Mouse (Mus musculus) stomach, embryonic 15.5 days (tissue): ENCODE measurements around the gene Oas3. TPM values are rescaled to one million over a fixed set of nuclear protein-coding genes. Genes with fewer than 3 reads are reported as not detected.
"Not testable (repeated sequence)": the region's sequence is repeated elsewhere in the genome, so short reads cannot be mapped to it uniquely, and the experiment has no call there.

Experiments
- ATAC-seq: fragments of 200-750 bp; cut with Nextera tagmentation; 2 replicates; pipeline ENCODE4 v1.8.0; 2017; ENCODE audit warnings: low read depth, moderate number of reproducible peaks, moderate TSS enrichment; ENCODE audit not compliant: insufficient read depth, low FRiP score
- H3K27ac ChIP-seq: fragments of 300-500 bp; sonication (generic); 2 replicates; pipeline ENCODE4 v1.5.1; 2015; ENCODE audit warnings: mild to moderate bottlenecking, inconsistent platforms
- H3K27me3 ChIP-seq: fragments of 300-500 bp; sonication (generic); replicated peaks from 2 replicates; pipeline ENCODE4 v1.6.1; 2015; ENCODE audit warnings: inconsistent platforms
- H3K36me3 ChIP-seq: fragments of 300-500 bp; sonication (generic); 2 replicates; pipeline ENCODE4 v1.6.1; 2015; ENCODE audit warnings: inconsistent platforms
- H3K4me1 ChIP-seq: fragments of 300-500 bp; sonication (generic); 2 replicates; pipeline ENCODE4 v1.6.1; 2015; ENCODE audit warnings: inconsistent platforms
- H3K4me2 ChIP-seq: fragments of 300-500 bp; sonication (generic); 2 replicates; pipeline ENCODE4 v1.6.1; 2015; ENCODE audit warnings: mild to moderate bottlenecking, inconsistent platforms
- H3K4me3 ChIP-seq: fragments of 300-500 bp; sonication (generic); replicated peaks from 2 replicates; pipeline ENCODE4 v1.5.1; 2015; ENCODE audit warnings: inconsistent platforms
- H3K9ac ChIP-seq: fragments of 300-500 bp; sonication (generic); 2 replicates; pipeline ENCODE4 v1.6.1; 2015; ENCODE audit warnings: inconsistent platforms
- H3K9me3 ChIP-seq: fragments of 300-500 bp; sonication (generic); 2 replicates; pipeline ENCODE4 v1.6.1; 2016; ENCODE audit warnings: inconsistent platforms
- WGBS: fragments of 180-500 bp; shearing (Covaris S2); methylation state at CpG from one replicate; pipeline ENCODE4 v1.1.7; 2015; 5-methylcytosine and 5-hydroxymethylcytosine counted together
- polyA plus RNA-seq: library from polyadenylated mRNA; unstranded; fragments of >200 nt; fragmentation: Nextera tagmentation; extraction: Ambion mirVana; gene quantifications from 2 replicates; pipeline ENCODE4 v1.2.1, GENCODE M21; 2015

Oas3 gene
- 0.32 and 0.40 TPM in 2 replicates for polyA plus RNA-seq

- Histone ChIP-seq H3K9ac (no peak within 1 kb of the TSS), H3K4me3 (no peak within 1 kb of the TSS), H3K27me3 (no peaks in the 10 kb centered on the region), H3K36me3 (no peaks in the 10 kb centered on the region), H3K4me2 (no peak within 1 kb of the TSS), H3K4me1 (no peaks in the 10 kb centered on the region), H3K27ac (no peak within 1 kb of the TSS), H3K9me3 (no peaks in the 10 kb centered on the region)
- ATAC-seq: no peak
- WGBS: 64% methylated on average over 9 of the region's 9 CpGs
Observed at GRCm38 (mm10) chr5:120777478-120777877, at the start of gene Oas3. Gene Oas3 (minus strand): TSS chr5:120777661.

DNA sequence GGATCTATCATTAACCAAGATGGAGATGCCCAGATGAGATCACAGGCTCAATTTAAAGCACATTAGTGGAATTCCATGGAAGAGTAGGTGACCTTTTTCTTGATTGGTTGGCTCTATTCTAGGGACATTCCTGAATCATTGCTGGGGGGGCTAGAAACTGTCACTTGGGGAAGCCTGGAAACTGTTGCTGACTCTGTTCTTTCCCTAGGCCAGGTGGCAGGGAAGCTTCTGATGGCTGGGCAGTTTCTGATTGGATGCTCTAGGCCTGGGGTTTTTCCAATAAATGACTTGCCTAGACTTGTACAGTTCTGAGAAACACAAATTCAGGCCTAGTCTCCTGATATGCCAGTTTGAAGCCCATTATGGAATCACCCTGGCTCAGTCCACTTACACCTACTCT is 41.5 kb upstream of the Oas3 start:
- Histone ChIP-seq H3K4me3 (no peak overlapping the region), H3K27ac (no peak overlapping the region), H3K9me3 (no peaks in the 10 kb centered on the region), H3K36me3 (no peaks in the 10 kb centered on the region), H3K9ac (no peak overlapping the region), H3K27me3 (no peaks in the 10 kb centered on the region), H3K4me2 (no peak overlapping the region), H3K4me1 (no peaks in the 10 kb centered on the region)
- no peak for ATAC-seq

DNA sequence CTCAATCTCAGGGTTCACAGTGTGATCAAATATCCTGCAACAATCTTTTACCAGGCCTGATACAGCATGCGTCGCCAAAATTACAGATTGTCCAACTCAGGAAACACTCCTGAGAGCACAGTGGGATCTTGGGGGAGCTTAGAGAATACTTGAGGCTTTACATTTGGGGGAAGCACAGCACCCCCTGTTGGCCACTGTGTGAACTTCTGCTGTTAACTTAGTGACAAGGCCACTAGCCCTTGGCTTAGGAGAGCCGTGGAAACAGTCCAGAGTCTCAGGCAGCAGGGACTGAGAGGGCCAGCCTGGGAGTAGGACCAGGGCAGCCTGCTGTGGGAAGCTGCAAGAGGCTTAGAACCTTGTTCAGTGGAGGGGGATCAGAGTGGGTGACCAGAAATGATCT is 38.5 kb upstream of the Oas3 start:
- Histone ChIP-seq H3K36me3 (no peaks in the 10 kb centered on the region), H3K27ac (no peak overlapping the region), H3K9ac (no peak overlapping the region), H3K4me3 (no peak overlapping the region), H3K4me2 (no peak overlapping the region), H3K4me1 (no peaks in the 10 kb centered on the region; the same call in 1 of the 2 replicates), H3K27me3 (no peaks in the 10 kb centered on the region), H3K9me3 (no peaks in the 10 kb centered on the region)
- WGBS: 58% methylated on average over 3 of the region's 3 CpGs
- no peak for ATAC-seq

DNA sequence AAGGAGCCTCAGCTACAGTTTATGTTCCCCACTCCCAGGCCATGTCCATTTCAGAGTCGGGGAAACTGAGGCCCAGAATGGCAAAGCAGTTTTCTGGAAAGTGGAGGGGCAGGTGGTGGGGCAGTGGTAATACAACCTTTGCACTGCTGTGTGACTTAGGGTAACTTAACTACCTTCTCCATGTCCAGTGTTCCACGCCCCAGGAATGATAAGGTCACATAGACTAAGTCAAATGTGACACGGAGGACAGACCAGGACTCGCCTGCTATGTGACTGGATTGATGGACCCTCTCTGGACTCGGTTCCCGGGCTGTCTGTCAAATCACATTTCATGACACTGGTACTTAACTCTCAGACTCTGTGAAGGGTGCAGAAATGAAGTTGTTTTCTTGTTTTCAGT is 35.6 kb upstream of the Oas3 start:
- H3K9me3 ChIP-seq: no peaks in the 10 kb centered on the region
- H3K9ac ChIP-seq: no peak overlapping the region
- 70% methylated on average over 6 of the region's 6 CpGs for WGBS
- H3K27ac ChIP-seq: no peak overlapping the region
- ATAC-seq: no peak
- no peaks in the 10 kb centered on the region for H3K27me3 ChIP-seq
- H3K36me3 ChIP-seq: no peaks in the 10 kb centered on the region
- H3K4me1 ChIP-seq: no peaks in the 10 kb centered on the region; the same call in 1 of the 2 replicates
- H3K4me3 ChIP-seq: peak overlapping the region; percentile 44
- peak overlapping the region; percentile 67 for H3K4me2 ChIP-seq

- H3K4me1 ChIP-seq: no peaks in the 10 kb centered on the region; the same call in 1 of the 2 replicates
- peak; percentile 86 for ATAC-seq
- no peaks in the 10 kb centered on the region for H3K27me3 ChIP-seq
- H3K27ac ChIP-seq: peak within 1 kb of the TSS; percentile 83
- H3K36me3 ChIP-seq: no peaks in the 10 kb centered on the region
- H3K9ac ChIP-seq: peak within 1 kb of the TSS; percentile 34; the same call in 1 of the 2 replicates
- peak within 1 kb of the TSS; percentile 44 for H3K4me3 ChIP-seq
- WGBS: 3% methylated on average over 18 of the region's 18 CpGs
- peak within 1 kb of the TSS; percentile 67 for H3K4me2 ChIP-seq
- H3K9me3 ChIP-seq: no peaks in the 10 kb centered on the region
Observed at GRCm38 (mm10) chr5:120811951-120812819, 34.7 kb upstream of the Oas3 start, which contains the start of gene Oas1c. Gene Oas1c (minus strand): TSS chr5:120812514.

GRCm38 (mm10) chr5:120809171-120809570 is 31.7 kb upstream of the Oas3 start:
- no peaks in the 10 kb centered on the region for H3K27me3 ChIP-seq
- H3K9ac ChIP-seq: no peak overlapping the region

DNA sequence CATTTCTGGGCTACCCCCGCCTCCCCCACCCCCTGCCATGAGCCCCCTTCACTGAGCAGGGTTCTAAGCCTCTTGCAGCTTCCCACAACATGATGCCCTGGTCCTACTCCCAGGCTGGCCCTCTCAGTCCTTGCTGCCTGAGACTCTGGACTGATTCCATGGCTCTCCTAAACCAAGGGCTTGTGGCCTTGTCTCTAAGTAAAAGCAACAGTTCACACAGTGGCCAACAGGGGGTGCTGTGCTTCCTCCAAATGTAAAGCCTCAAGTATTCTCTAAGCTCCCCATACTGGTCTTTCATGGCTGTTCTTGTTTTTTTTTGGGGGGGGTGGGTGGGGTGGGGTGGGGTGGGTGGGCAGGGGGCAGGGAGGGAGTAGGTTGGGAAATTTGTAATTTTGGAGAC is 29.0 kb upstream of the Oas3 start:
- no peak for ATAC-seq
- Histone ChIP-seq H3K4me3 (no peak overlapping the region), H3K4me2 (no peak overlapping the region), H3K27ac (no peak overlapping the region), H3K4me1 (no peaks in the 10 kb centered on the region), H3K36me3 (no peaks in the 10 kb centered on the region), H3K9ac (no peak overlapping the region), H3K27me3 (no peaks in the 10 kb centered on the region), H3K9me3 (no peaks in the 10 kb centered on the region)
- 86% methylated on average over 1 of the region's 1 CpGs for WGBS

More at GRCm38 (mm10) chr5:120809171-120809570, 31.7 kb upstream of the Oas3 start:
- H3K9me3 ChIP-seq: no peaks in the 10 kb centered on the region
- 43% methylated on average over 6 of the region's 6 CpGs for WGBS
- no peaks in the 10 kb centered on the region for H3K36me3 ChIP-seq
- H3K4me2 ChIP-seq: no peak overlapping the region
- H3K27ac ChIP-seq: no peak overlapping the region
- no peaks in the 10 kb centered on the region; the same call in 1 of the 2 replicates for H3K4me1 ChIP-seq
- no peak overlapping the region for H3K4me3 ChIP-seq
- ATAC-seq: no peak

- H3K9ac ChIP-seq: no peak overlapping the region
- no peak overlapping the region for H3K4me2 ChIP-seq
- H3K36me3 ChIP-seq: no peaks in the 10 kb centered on the region
- H3K4me1 ChIP-seq: no peaks in the 10 kb centered on the region
- no peak for ATAC-seq
- WGBS: 68% methylated on average over 2 of the region's 2 CpGs
- no peaks in the 10 kb centered on the region for H3K9me3 ChIP-seq
- no peaks in the 10 kb centered on the region for H3K27me3 ChIP-seq
- no peak overlapping the region for H3K27ac ChIP-seq
- no peak overlapping the region for H3K4me3 ChIP-seq
Observed at GRCm38 (mm10) chr5:120803596-120803995, 26.1 kb upstream of the Oas3 start.

GRCm38 (mm10) chr5:120798943-120799342 is 21.5 kb upstream of the Oas3 start:
- not testable (repeated sequence) for H3K27me3 ChIP-seq, H3K4me2 ChIP-seq, H3K9ac ChIP-seq, H3K27ac ChIP-seq, H3K36me3 ChIP-seq, H3K9me3 ChIP-seq, H3K4me3 ChIP-seq, H3K4me1 ChIP-seq, ATAC-seq
- WGBS: 70% methylated on average over 2 of the region's 2 CpGs

DNA sequence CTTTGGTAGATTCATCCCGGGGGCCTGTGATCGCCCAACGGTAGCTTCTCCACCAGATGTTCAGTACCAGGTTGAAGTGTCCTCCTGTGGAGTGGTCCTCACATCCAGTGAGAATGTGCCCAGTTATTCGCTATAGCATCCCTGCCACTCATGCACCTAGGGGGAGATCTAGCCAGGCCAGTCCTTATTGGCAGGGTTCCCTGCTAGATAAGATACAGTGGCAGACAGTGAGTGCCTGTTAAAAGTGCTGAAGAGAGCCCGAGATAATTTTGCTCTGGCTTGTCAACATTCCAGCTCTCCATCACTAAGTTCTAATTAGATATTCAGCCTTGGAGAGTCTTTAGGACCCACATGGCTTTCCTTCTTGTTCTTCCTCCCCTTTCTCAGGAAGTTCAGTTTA is 20.7 kb upstream of the Oas3 start:
- H3K4me3 ChIP-seq, H3K36me3 ChIP-seq, H3K4me2 ChIP-seq, H3K9ac ChIP-seq, H3K9me3 ChIP-seq, H3K27ac ChIP-seq, H3K4me1 ChIP-seq, H3K27me3 ChIP-seq, ATAC-seq: not testable (repeated sequence)
- 77% methylated on average over 5 of the region's 5 CpGs for WGBS

DNA sequence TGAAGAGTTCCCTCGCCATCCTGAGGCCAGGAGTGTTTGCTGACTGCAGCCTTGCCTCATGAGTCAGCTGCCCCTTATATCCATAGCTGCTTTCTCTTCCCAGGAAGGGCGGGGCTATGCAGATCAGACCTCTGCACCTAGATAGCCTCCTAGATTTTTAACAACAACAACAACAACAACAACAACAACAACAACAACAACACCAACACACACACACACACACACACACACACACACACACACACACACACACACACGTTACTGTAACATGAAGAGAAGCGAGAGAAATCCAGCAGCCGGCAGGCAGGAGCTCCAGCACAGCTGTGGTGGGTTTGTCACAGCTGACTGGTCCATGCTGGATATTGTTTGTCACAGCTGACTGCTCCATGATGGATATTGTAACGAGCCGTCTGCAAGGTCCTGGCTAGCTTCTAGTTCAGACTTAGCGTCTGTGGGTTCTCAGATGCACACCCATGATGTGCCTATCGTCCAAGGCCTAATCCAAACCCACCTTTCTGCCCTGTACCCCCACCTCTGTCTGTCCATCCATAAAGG is 18.1 kb upstream of the Oas3 start, which contains the start of gene Oas1e:
Gene Oas1e, minus strand, starts transcription at position 51 of the 555 bp plus-strand sequence.
- not testable (repeated sequence) for H3K27me3 ChIP-seq, H3K27ac ChIP-seq, H3K9ac ChIP-seq, H3K4me1 ChIP-seq, H3K4me3 ChIP-seq, H3K9me3 ChIP-seq, H3K36me3 ChIP-seq, ATAC-seq, H3K4me2 ChIP-seq
- WGBS: 54% methylated on average over 9 of the region's 9 CpGs

- H3K9ac ChIP-seq: no peak overlapping the region
- H3K27me3 ChIP-seq: no peaks in the 10 kb centered on the region
- H3K4me1 ChIP-seq: no peaks in the 10 kb centered on the region
- no peak for ATAC-seq
- no peak overlapping the region for H3K4me3 ChIP-seq
- H3K4me2 ChIP-seq: no peak overlapping the region
- 19% methylated on average over 2 of the region's 2 CpGs for WGBS
- no peaks in the 10 kb centered on the region for H3K9me3 ChIP-seq
- H3K36me3 ChIP-seq: no peaks in the 10 kb centered on the region
- no peak overlapping the region for H3K27ac ChIP-seq
Observed at GRCm38 (mm10) chr5:120793043-120793442, 15.6 kb upstream of the Oas3 start.
